Mouse (Mus musculus): Measurements from ENCODE around the gene Nat9.
A peak's percentile ranks its signal among the peaks of the same experiment; 100 is the strongest.

Gene Nat9

GRCm38 (mm10) chr11:115212116-115212515, 24.5 kb upstream of the Nat9 start:
- DNase-seq = peak; percentile 79

- DNase-seq = peak; percentile 27
These were observed 22.3 kb upstream of the Nat9 start for GRCm38 (mm10) chr11:115209958-115210357.

- DNase-seq = peak; percentile 68
These were observed 21.4 kb upstream of the Nat9 start for GRCm38 (mm10) chr11:115208776-115209732.

- DNase-seq = no peak
These were observed 20.5 kb upstream of the Nat9 start for GRCm38 (mm10) chr11:115208126-115208525.

GRCm38 (mm10) chr11:115202756-115203155, 15.1 kb upstream of the Nat9 start:
- DNase-seq = no peak

GRCm38 (mm10) chr11:115202316-115202715, 14.7 kb upstream of the Nat9 start:
- DNase-seq = peak; percentile 94

- no peak for DNase-seq
These were observed 12.9 kb upstream of the Nat9 start for GRCm38 (mm10) chr11:115200520-115200919.

- no peak for DNase-seq
These were observed 11.3 kb upstream of the Nat9 start for GRCm38 (mm10) chr11:115198932-115199384.

- no peak for DNase-seq
These were observed 9.9 kb upstream of the Nat9 start for GRCm38 (mm10) chr11:115197558-115197957.

GRCm38 (mm10) chr11:115195933-115196332, 8.3 kb upstream of the Nat9 start:
- DNase-seq = no peak

GRCm38 (mm10) chr11:115194693-115195092, 7.0 kb upstream of the Nat9 start:
- DNase-seq = no peak

- DNase-seq = no peak
These were observed 4.5 kb upstream of the Nat9 start for GRCm38 (mm10) chr11:115192180-115192579.

- DNase-seq = no peak
These were observed 1.6 kb upstream of the Nat9 start for GRCm38 (mm10) chr11:115189304-115189703.

- DNase-seq = no peak
These were observed 1.0 kb upstream of the Nat9 start for GRCm38 (mm10) chr11:115188539-115189231.

- peak; percentile 100 for DNase-seq
These were observed 427 bp downstream of the Nat9 start, which contains the start of gene Tmem104 for GRCm38 (mm10) chr11:115187224-115187639. TSS of gene Tmem104 (plus strand) at chr11:115187487.

GRCm38 (mm10) chr11:115184973-115185372, 2.7 kb downstream of the Nat9 start:
- DNase-seq = no peak

- peak; percentile 80 for DNase-seq
These were observed 5.6 kb downstream of the Nat9 start for GRCm38 (mm10) chr11:115181913-115182638.

GRCm38 (mm10) chr11:115179881-115180280, 7.8 kb downstream of the Nat9 start:
- DNase-seq = no peak

- no peak for DNase-seq
These were observed 8.5 kb downstream of the Nat9 start for GRCm38 (mm10) chr11:115179191-115179590.

GRCm38 (mm10) chr11:115178766-115179165, 8.9 kb downstream of the Nat9 start:
- no peak for DNase-seq

GRCm38 (mm10) chr11:115177559-115178195, 10.0 kb downstream of the Nat9 start:
- no peak for DNase-seq

GRCm38 (mm10) chr11:115176399-115177190, 11.1 kb downstream of the Nat9 start:
- DNase-seq = no peak

Measured in cerebellum, adult 11 months (tissue).